In the genomic region with DNA sequence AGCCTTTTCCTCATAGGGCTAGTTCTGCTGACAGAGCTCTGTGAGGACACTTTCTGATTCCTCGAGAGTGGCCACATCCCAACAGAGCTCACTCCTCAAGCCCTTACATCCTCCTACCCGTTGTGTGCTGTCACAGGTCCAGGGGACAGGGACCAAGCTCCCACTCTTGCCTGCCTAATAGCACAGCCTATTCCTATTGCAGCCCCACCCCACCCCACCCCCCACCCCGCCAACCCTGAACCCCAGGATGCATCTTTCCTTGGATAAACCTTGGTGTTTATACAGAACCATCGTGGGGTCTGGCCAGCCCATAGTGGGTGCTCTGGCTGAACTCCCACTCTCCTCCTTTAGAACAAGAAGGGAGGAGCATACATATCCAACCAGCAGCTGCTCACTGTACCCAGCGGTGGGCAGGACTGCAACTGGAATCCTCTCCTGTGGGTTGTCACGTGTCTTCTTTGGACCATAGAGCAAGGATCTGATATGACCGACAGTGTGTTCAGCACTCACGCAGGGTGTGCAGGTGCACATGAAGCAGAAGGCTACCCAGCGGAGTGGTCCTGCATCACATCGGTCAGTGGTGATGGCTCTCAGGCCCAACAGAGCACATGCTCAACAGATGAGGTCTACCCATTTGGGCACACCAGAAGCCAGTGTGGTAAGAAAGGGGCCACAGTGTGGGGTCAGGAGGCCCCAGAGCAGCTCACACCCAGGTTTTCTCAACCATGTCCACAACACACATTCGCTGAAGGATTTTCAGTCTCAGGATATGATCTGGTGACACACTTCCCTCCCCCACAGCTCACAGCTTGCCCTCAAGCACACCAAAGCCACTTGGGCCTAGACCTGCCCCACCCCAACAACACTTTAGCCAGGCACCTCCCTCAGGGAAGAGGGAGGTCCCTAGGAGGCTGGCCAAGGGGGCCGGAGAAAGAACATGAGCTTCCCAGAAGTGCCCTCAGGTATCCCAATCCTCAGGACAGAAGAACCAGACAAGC, we compare ENCODE assay signal across 13 mouse cellular contexts. TPM values are rescaled to one million over a fixed set of nuclear protein-coding genes. Genes with fewer than 3 reads are reported as not detected.
DNase-seq lines count a peak whose midpoint lies in the region; ATAC-seq and TF ChIP-seq lines count a peak whose summit lies in the region.
"Had no signal": no experiment of that assay in that cellular context is flagged by ENCODE, and none has a peak within 500 bp of the region (broad histone marks: within the 10 kb centered on the region; RNA-seq: fewer than 3 reads in every experiment).

No protein-coding gene starts in this region.

- DNase-seq in kidney, adult 2 months = peak; percentile 66
- DNase-seq in kidney, adult 8-10 months = no peak
- DNase-seq in MEL (ENCODE audit: low read depth, low spot score) = no peak
- DNase-seq in right cerebral cortex, adult 18-20 months = no peak
- no peak for DNase-seq in midbrain, embryonic 10.5 days (ENCODE audit: low spot score)
- DNase-seq: thymus, postnatal 4 days had no signal

- ATAC-seq in erythroid progenitor cell, adult 5-6 weeks (replicated peaks; ENCODE audit: low FRiP score, poor library complexity, severe bottlenecking) = peak; percentile 22; the same call in 1 of the 2 replicates
- peak; percentile 23; the same call in 1 of the 2 replicates for ATAC-seq in megakaryocyte progenitor cell, adult 5-6 weeks (replicated peaks; ENCODE audit: poor library complexity)
- ATAC-seq: intestine, postnatal 0 days had no signal

- H3K4me1 ChIP-seq in kidney, adult 2 months (ENCODE audit: control insufficient read depth, insufficient read depth, low read length) = peaks cover 78% of the 10 kb centered on the region
- H3K4me1 ChIP-seq in MEL (ENCODE audit: control insufficient read depth in 1 of 2, insufficient read depth in 2 of 2, low read length in 2 of 2) = peaks cover 41 to 56% of the 10 kb centered on the region in 2 experiments
- H3K4me1 ChIP-seq in midbrain, embryonic 10.5 days = peaks cover 21% of the 10 kb centered on the region

- H3K36me3 ChIP-seq in kidney, adult 2 months (ENCODE audit: control insufficient read depth, insufficient read depth, low read length) = no peaks in the 10 kb centered on the region
- H3K36me3 ChIP-seq in MEL (ENCODE audit: control insufficient read depth in 1 of 2, insufficient read depth in 2 of 2, low read length in 2 of 2) = peaks cover 7 to 49% of the 10 kb centered on the region in 2 experiments
- peaks cover 22% of the 10 kb centered on the region for H3K36me3 ChIP-seq in midbrain, embryonic 10.5 days
- H3K36me3 ChIP-seq: embryonic facial prominence, embryonic 15.5 days; heart, embryonic 15.5 days had no signal

- H3K27ac ChIP-seq in kidney, adult 2 months (ENCODE audit: insufficient read depth, low read depth, low read length) = peak overlapping the region; percentile 91
- no peak overlapping the region for H3K27ac ChIP-seq in MEL (ENCODE audit: control insufficient read depth, low read depth, low read length)
- H3K27ac ChIP-seq in midbrain, embryonic 10.5 days (replicated peaks) = no peak overlapping the region
- H3K27ac ChIP-seq: embryonic facial prominence, embryonic 15.5 days; heart, embryonic 15.5 days; liver, embryonic 14.5 days had no signal

- no peak overlapping the region for H3K9ac ChIP-seq in MEL (ENCODE audit: control insufficient read depth, low read depth, low read length, poor library complexity, severe bottlenecking)
- H3K9ac ChIP-seq: embryonic facial prominence, embryonic 15.5 days; heart, embryonic 15.5 days; liver, embryonic 14.5 days had no signal

- H3K79me2 ChIP-seq in MEL (ENCODE audit: control insufficient read depth, insufficient read depth, low read length, poor library complexity) = peaks cover 48% of the 10 kb centered on the region

- TF ChIP-seq EP300 in MEL (IDR thresholded peaks at IDR 0.05; ENCODE audit: low read depth in 1 of 2, low read length in 2 of 2) = no peak

- no peak for TF ChIP-seq CTCF in kidney, adult 2 months (conservative IDR thresholded peaks at IDR 0.05; ENCODE audit: insufficient read depth, insufficient read length, low read depth, low read length)
- no peak for TF ChIP-seq CTCF in MEL (IDR thresholded peaks at IDR 0.05 in 2 of 3, conservative IDR thresholded peaks at IDR 0.05 in 1 of 3; ENCODE audit: control insufficient read depth in 1 of 3, insufficient read depth in 1 of 3, low read depth in 2 of 3, low read length in 3 of 3, poor library complexity in 1 of 3, severe bottlenecking in 1 of 3)

- WGBS in kidney, adult 2 months = 59% methylated on average over 12 of the region's 12 CpGs
- 88% methylated on average over 12 of the region's 12 CpGs for WGBS in midbrain, embryonic 10.5 days

- H3K4me3 ChIP-seq in kidney, adult 2 months (ENCODE audit: insufficient read depth, low read depth, low read length) = no peak overlapping the region
- H3K4me3 ChIP-seq in MEL (ENCODE audit: control insufficient read depth in 1 of 2, insufficient read depth in 1 of 2, low read depth in 2 of 2, low read length in 2 of 2) = no peak overlapping the region
- H3K4me3 ChIP-seq in midbrain, embryonic 10.5 days = no peak overlapping the region
- H3K4me3 ChIP-seq: embryonic facial prominence, embryonic 15.5 days; heart, embryonic 15.5 days had no signal

- no peaks in the 10 kb centered on the region for H3K27me3 ChIP-seq in kidney, adult 2 months (replicated peaks; ENCODE audit: control insufficient read depth, insufficient read depth, low read length)
- no peaks in the 10 kb centered on the region for H3K27me3 ChIP-seq in MEL (ENCODE audit: control insufficient read depth in 1 of 2, insufficient read depth in 2 of 2, low read length in 2 of 2)
- no peaks in the 10 kb centered on the region for H3K27me3 ChIP-seq in midbrain, embryonic 10.5 days (ENCODE audit: low read depth, poor library complexity, severe bottlenecking)
- H3K27me3 ChIP-seq: embryonic facial prominence, embryonic 15.5 days; heart, embryonic 15.5 days had no signal

- no peaks in the 10 kb centered on the region for H3K9me3 ChIP-seq in MEL (replicated peaks; ENCODE audit: insufficient read depth, low read length)
- no peaks in the 10 kb centered on the region for H3K9me3 ChIP-seq in midbrain, embryonic 10.5 days (replicated peaks)
- H3K9me3 ChIP-seq: embryonic facial prominence, embryonic 15.5 days; heart, embryonic 15.5 days had no signal

- no peak for TF ChIP-seq RAD21 in MEL (IDR thresholded peaks at IDR 0.05; ENCODE audit: low read depth, low read length)

- TF ChIP-seq POLR2A in kidney, adult 2 months (IDR thresholded peaks at IDR 0.05; ENCODE audit: low read depth, low read length) = no peak
- TF ChIP-seq POLR2A in MEL (IDR thresholded peaks at IDR 0.05; ENCODE audit: control insufficient read depth in 1 of 2, insufficient read depth in 1 of 2, low read depth in 1 of 2, low read length in 2 of 2, poor library complexity in 1 of 2) = no peak

TF ChIP-seq in MEL, 35 proteins besides CTCF, POLR2A, EP300 and RAD21:
- no peak for TF ChIP-seq TCF12 (IDR thresholded peaks at IDR 0.05; ENCODE audit: low read depth, low read length)
- TF ChIP-seq BHLHE40 (IDR thresholded peaks at IDR 0.05; ENCODE audit: borderline replicate concordance, low read depth, low read length) = no peak
- TF ChIP-seq USF1 (IDR thresholded peaks at IDR 0.05; ENCODE audit: low read depth, low read length) = peak; percentile 27; the same call in 1 of the 2 replicates
- no peak for TF ChIP-seq JUND (IDR thresholded peaks at IDR 0.05; ENCODE audit: low read depth, low read length)
- TF ChIP-seq MAZ (IDR thresholded peaks at IDR 0.05; ENCODE audit: low read depth, low read length) = no peak

RNA-seq across cellular contexts. Expression of gene E030018B13Rik, which starts 2.4 kb away (rescaled TPM):
- polyA plus RNA-seq in kidney, adult 2 months (2012; rRNA removed) = not detected in 2 replicates
- total RNA-seq in MEL (2012; rRNA removed) = not detected in 2 replicates
- polyA plus RNA-seq in MEL (2012; ENCODE audit: insufficient read depth in 1 of 2, insufficient read length in 2 of 2, low read depth in 1 of 2, low replicate concordance in 2 of 2, missing spikeins in 1 of 2) = under 1 TPM in 1 of 2 experiments, not detected in 1; 0.07 TPM
- total RNA-seq in erythroid progenitor cell, adult 5-6 weeks (2015; ENCODE audit: low replicate concordance) = not detected in 2 replicates
- total RNA-seq in erythroid progenitor cell, adult 5-6 weeks (2017; ENCODE audit: low replicate concordance) = not detected in 2 replicates
- total RNA-seq in megakaryocyte progenitor cell, adult 5-6 weeks (2015) = not detected in 2 replicates
- not detected in 2 replicates for total RNA-seq in megakaryocyte progenitor cell, adult 5-6 weeks (2017)
- polyA plus RNA-seq in midbrain, embryonic 10.5 days (2016; fragmentation: Nextera tagmentation; extraction: Ambion mirVana) = not detected in 2 replicates
- total RNA-seq: left cerebral cortex, adult 18-20 months had no signal
- polyA plus RNA-seq: intestine, postnatal 0 days; liver, embryonic 14.5 days had no signal

RNA-seq across cellular contexts. Expression of gene Klf13, which starts 19.6 kb away (rescaled TPM):
- polyA plus RNA-seq in kidney, adult 2 months (2012; rRNA removed) = 30.6 and 31.2 TPM in 2 replicates
- 20.5 and 21.6 TPM in 2 replicates for total RNA-seq in MEL (2012; rRNA removed)
- 100 to 1,000 TPM in 1 of 2 experiments, 10 to 100 TPM in 1; 26.9 to 118 TPM for polyA plus RNA-seq in MEL (2012; ENCODE audit: insufficient read depth in 1 of 2, insufficient read length in 2 of 2, low read depth in 1 of 2, low replicate concordance in 2 of 2, missing spikeins in 1 of 2)
- total RNA-seq in erythroid progenitor cell, adult 5-6 weeks (2015; ENCODE audit: low replicate concordance) = 41.8 and 46.9 TPM in 2 replicates
- total RNA-seq in erythroid progenitor cell, adult 5-6 weeks (2017; ENCODE audit: low replicate concordance) = 53.8 and 60.1 TPM in 2 replicates
- total RNA-seq in megakaryocyte progenitor cell, adult 5-6 weeks (2015) = 37.6 and 46.3 TPM in 2 replicates
- total RNA-seq in megakaryocyte progenitor cell, adult 5-6 weeks (2017) = 16.9 and 24.3 TPM in 2 replicates
- polyA plus RNA-seq in midbrain, embryonic 10.5 days (2016; fragmentation: Nextera tagmentation; extraction: Ambion mirVana) = 29.6 and 34.1 TPM in 2 replicates
